Mouse (Mus musculus): ENCODE measurements around the gene Gm4353. TPM values are rescaled to one million over a fixed set of nuclear protein-coding genes. Genes with fewer than 3 reads are reported as not detected.

The Gm4353 gene
- polyA plus RNA-seq, 1 experiment from 2014 or later: 0.52 TPM

GRCm38 (mm10) chr7:116119306-116119857 is 34.9 kb upstream of the Gm4353 start:
- no peak overlapping the region for H3K4me3 ChIP-seq
- H3K4me2 ChIP-seq: no peak overlapping the region
- 100% methylated on average over 1 of the region's 1 CpGs for WGBS
- no peak for ATAC-seq (ENCODE audit: extremely low read depth, insufficient number of reproducible peaks, low FRiP score, low TSS enrichment)
- H3K36me3 ChIP-seq: peaks cover 13% of the 10 kb centered on the region
- H3K27me3 ChIP-seq (replicated peaks): no peaks in the 10 kb centered on the region
- H3K9me3 ChIP-seq: no peaks in the 10 kb centered on the region
- H3K27ac ChIP-seq (replicated peaks): no peak overlapping the region
- H3K9ac ChIP-seq: no peak overlapping the region
- H3K4me1 ChIP-seq: no peaks in the 10 kb centered on the region

- WGBS: 65% methylated on average over 2 of the region's 2 CpGs
- no peaks in the 10 kb centered on the region for H3K9me3 ChIP-seq
- H3K27me3 ChIP-seq (replicated peaks): no peaks in the 10 kb centered on the region
- H3K9ac ChIP-seq: no peak overlapping the region
- no peak overlapping the region for H3K4me3 ChIP-seq
- H3K4me2 ChIP-seq: no peak overlapping the region
- H3K36me3 ChIP-seq: no peaks in the 10 kb centered on the region
- H3K4me1 ChIP-seq: no peaks in the 10 kb centered on the region
- ATAC-seq (ENCODE audit: extremely low read depth, insufficient number of reproducible peaks, low FRiP score, low TSS enrichment): no peak
- no peak overlapping the region for H3K27ac ChIP-seq (replicated peaks)
Observed at GRCm38 (mm10) chr7:116115991-116116390, 31.6 kb upstream of the Gm4353 start.

GRCm38 (mm10) chr7:116115216-116115930 is 30.9 kb upstream of the Gm4353 start:
- Histone ChIP-seq H3K9me3 (no peaks in the 10 kb centered on the region), H3K27ac (replicated peaks) (no peak overlapping the region), H3K4me2 (no peak overlapping the region), H3K27me3 (replicated peaks) (no peaks in the 10 kb centered on the region), H3K36me3 (no peaks in the 10 kb centered on the region), H3K9ac (no peak overlapping the region), H3K4me3 (no peak overlapping the region), H3K4me1 (no peaks in the 10 kb centered on the region)
- WGBS: 71% methylated on average over 12 of the region's 12 CpGs
- ATAC-seq (ENCODE audit: extremely low read depth, insufficient number of reproducible peaks, low FRiP score, low TSS enrichment): no peak

GRCm38 (mm10) chr7:116111546-116111945 is 27.1 kb upstream of the Gm4353 start:
- Histone ChIP-seq H3K27ac (replicated peaks) (no peak overlapping the region), H3K4me1 (0 out of 2 replicates have a peak, but pooled peaks cover 6% of the 10 kb centered on the region), H3K4me3 (no peak overlapping the region), H3K9me3 (no peaks in the 10 kb centered on the region), H3K36me3 (peaks cover 16% of the 10 kb centered on the region), H3K9ac (no peak overlapping the region), H3K4me2 (no peak overlapping the region), H3K27me3 (replicated peaks) (no peaks in the 10 kb centered on the region)
- WGBS: 74% methylated on average over 6 of the region's 6 CpGs
- ATAC-seq (ENCODE audit: extremely low read depth, insufficient number of reproducible peaks, low FRiP score, low TSS enrichment): no peak

- no peaks in the 10 kb centered on the region for H3K27me3 ChIP-seq (replicated peaks)
- H3K36me3 ChIP-seq: peaks cover 25% of the 10 kb centered on the region
- 65% methylated on average over 3 of the region's 3 CpGs for WGBS
- H3K4me3 ChIP-seq: no peak overlapping the region
- H3K9me3 ChIP-seq: no peaks in the 10 kb centered on the region
- no peak overlapping the region for H3K27ac ChIP-seq (replicated peaks)
- H3K4me1 ChIP-seq: 0 out of 2 replicates have a peak, but pooled peaks cover 6% of the 10 kb centered on the region
- ATAC-seq (ENCODE audit: extremely low read depth, insufficient number of reproducible peaks, low FRiP score, low TSS enrichment): no peak
- no peak overlapping the region for H3K9ac ChIP-seq
- no peak overlapping the region for H3K4me2 ChIP-seq
Observed at GRCm38 (mm10) chr7:116110661-116111060, 26.2 kb upstream of the Gm4353 start.

GRCm38 (mm10) chr7:116103091-116103490 is 18.7 kb upstream of the Gm4353 start:
- no peaks in the 10 kb centered on the region for H3K27me3 ChIP-seq (replicated peaks)
- peaks cover 22% of the 10 kb centered on the region for H3K4me1 ChIP-seq
- ATAC-seq (ENCODE audit: extremely low read depth, insufficient number of reproducible peaks, low FRiP score, low TSS enrichment): no peak
- no peaks in the 10 kb centered on the region for H3K9me3 ChIP-seq
- WGBS: 93% methylated on average over 9 of the region's 9 CpGs
- H3K27ac ChIP-seq (replicated peaks): no peak overlapping the region
- H3K4me2 ChIP-seq: no peak overlapping the region
- H3K36me3 ChIP-seq: peaks cover 75% of the 10 kb centered on the region
- H3K9ac ChIP-seq: no peak overlapping the region
- no peak overlapping the region for H3K4me3 ChIP-seq

GRCm38 (mm10) chr7:116099952-116100528 is 15.6 kb upstream of the Gm4353 start:
- peak overlapping the region; percentile 74 for H3K27ac ChIP-seq (replicated peaks)
- no peaks in the 10 kb centered on the region for H3K27me3 ChIP-seq (replicated peaks)
- H3K9me3 ChIP-seq: no peaks in the 10 kb centered on the region
- H3K9ac ChIP-seq: no peak overlapping the region
- 31% methylated on average over 7 of the region's 7 CpGs for WGBS
- no peak overlapping the region for H3K4me3 ChIP-seq
- ATAC-seq (ENCODE audit: extremely low read depth, insufficient number of reproducible peaks, low FRiP score, low TSS enrichment): no peak
- peaks cover 30% of the 10 kb centered on the region for H3K4me1 ChIP-seq
- peaks cover 44% of the 10 kb centered on the region for H3K36me3 ChIP-seq
- H3K4me2 ChIP-seq: peak overlapping the region; percentile 22

- ATAC-seq (ENCODE audit: extremely low read depth, insufficient number of reproducible peaks, low FRiP score, low TSS enrichment): peak; percentile 71
- peak overlapping the region; percentile 93 for H3K9ac ChIP-seq
- H3K27me3 ChIP-seq (replicated peaks): no peaks in the 10 kb centered on the region
- WGBS: under 1% methylated on average over 19 of the region's 19 CpGs
- peak overlapping the region; percentile 81 for H3K4me3 ChIP-seq
- H3K4me1 ChIP-seq: peaks cover 26% of the 10 kb centered on the region
- H3K27ac ChIP-seq (replicated peaks): peak overlapping the region; percentile 97
- peak overlapping the region; percentile 91 for H3K4me2 ChIP-seq
- H3K9me3 ChIP-seq: no peaks in the 10 kb centered on the region
- H3K36me3 ChIP-seq: no peaks in the 10 kb centered on the region
Observed at GRCm38 (mm10) chr7:116093466-116093850, 9.0 kb upstream of the Gm4353 start.

- Histone ChIP-seq H3K9ac (peak overlapping the region; percentile 93), H3K4me2 (peak overlapping the region; percentile 91), H3K4me3 (peak overlapping the region; percentile 81), H3K27ac (replicated peaks) (peak overlapping the region; percentile 97), H3K4me1 (peaks cover 26% of the 10 kb centered on the region), H3K9me3 (no peaks in the 10 kb centered on the region), H3K36me3 (no peaks in the 10 kb centered on the region), H3K27me3 (replicated peaks) (no peaks in the 10 kb centered on the region)
- ATAC-seq (ENCODE audit: extremely low read depth, insufficient number of reproducible peaks, low FRiP score, low TSS enrichment): peak; percentile 99
- under 1% methylated on average over 38 of the region's 38 CpGs for WGBS
Observed at GRCm38 (mm10) chr7:116092710-116093465, 8.5 kb upstream of the Gm4353 start.

GRCm38 (mm10) chr7:116060739-116061138 is 23.7 kb downstream of the Gm4353 start:
- WGBS: 26% methylated on average over 1 of the region's 1 CpGs
- ATAC-seq (ENCODE audit: extremely low read depth, insufficient number of reproducible peaks, low FRiP score, low TSS enrichment): no peak
- no peaks in the 10 kb centered on the region for H3K4me1 ChIP-seq
- no peaks in the 10 kb centered on the region for H3K36me3 ChIP-seq
- H3K27ac ChIP-seq (replicated peaks): no peak overlapping the region
- H3K4me2 ChIP-seq: no peak overlapping the region
- H3K9me3 ChIP-seq: no peaks in the 10 kb centered on the region
- H3K9ac ChIP-seq: no peak overlapping the region
- H3K4me3 ChIP-seq: no peak overlapping the region
- no peaks in the 10 kb centered on the region for H3K27me3 ChIP-seq (replicated peaks)

GRCm38 (mm10) chr7:116040470-116041019 is 43.9 kb downstream of the Gm4353 start:
- peaks cover 34% of the 10 kb centered on the region for H3K27me3 ChIP-seq (replicated peaks)
- peak overlapping the region; percentile 68 for H3K4me3 ChIP-seq
- no peaks in the 10 kb centered on the region for H3K9me3 ChIP-seq
- H3K27ac ChIP-seq (replicated peaks): no peak overlapping the region
- H3K36me3 ChIP-seq: no peaks in the 10 kb centered on the region
- peak overlapping the region; percentile 61; the same call in 1 of the 2 replicates for H3K9ac ChIP-seq
- 22% methylated on average over 15 of the region's 15 CpGs for WGBS
- no peak for ATAC-seq (ENCODE audit: extremely low read depth, insufficient number of reproducible peaks, low FRiP score, low TSS enrichment)
- peaks cover 25% of the 10 kb centered on the region for H3K4me1 ChIP-seq
- H3K4me2 ChIP-seq: peak overlapping the region; percentile 99

Measured in heart, embryonic 13.5 days (tissue).